Mouse (Mus musculus) hindbrain, embryonic 14.5 days (tissue): ENCODE measurements around the gene Lrrc8c. TPM values are rescaled to one million over a fixed set of nuclear protein-coding genes. Genes with fewer than 3 reads are reported as not detected.

Experiments used
- ATAC-seq: fragments of 200-750 bp; cut with Nextera tagmentation; 2 replicates; pipeline ENCODE4 v1.8.0; 2017; ENCODE audit warnings: moderate number of reproducible peaks, mild to moderate bottlenecking, moderate TSS enrichment, moderate library complexity; ENCODE audit not compliant: low FRiP score
- DNase-seq: peaks from one replicate; pipeline ENCODE4 v3.0.0-alpha.2; 2015; ENCODE audit warnings: low spot score
- H3K27ac ChIP-seq: fragments of 300-500 bp; sonication (generic); 2 replicates; pipeline ENCODE4 v1.5.1; 2014; ENCODE audit warnings: mild to moderate bottlenecking, moderate library complexity
- H3K27me3 ChIP-seq: fragments of 300-500 bp; sonication (generic); 2 replicates; pipeline ENCODE4 v1.6.1; 2014; ENCODE audit warnings: mild to moderate bottlenecking, low read length, mixed read lengths; ENCODE audit not compliant: control insufficient read depth, insufficient read depth
- H3K36me3 ChIP-seq: fragments of 300-500 bp; sonication (generic); replicated peaks from 2 replicates; pipeline ENCODE4 v1.6.1; 2014; ENCODE audit not compliant: control insufficient read depth, insufficient read depth
- H3K4me1 ChIP-seq: fragments of 300-500 bp; sonication (generic); replicated peaks from 2 replicates; pipeline ENCODE4 v1.6.1; 2014; ENCODE audit warnings: antibody characterized with exemption, low read length, mixed read lengths; ENCODE audit not compliant: control insufficient read depth, insufficient read depth
- H3K4me2 ChIP-seq: fragments of 300-500 bp; sonication (generic); replicated peaks from 2 replicates; pipeline ENCODE4 v1.6.1; 2014; ENCODE audit warnings: mild to moderate bottlenecking, moderate library complexity
- H3K4me3 ChIP-seq: fragments of 300-500 bp; sonication (generic); replicated peaks from 2 replicates; pipeline ENCODE4 v1.5.1; 2014; ENCODE audit warnings: mild to moderate bottlenecking, low read length
- H3K9ac ChIP-seq: fragments of 300-500 bp; sonication (generic); 2 replicates; pipeline ENCODE4 v1.6.1; 2014
- H3K9me3 ChIP-seq: fragments of 300-500 bp; sonication (generic); 2 replicates; pipeline ENCODE4 v1.6.1; 2016; ENCODE audit warnings: low read length; ENCODE audit not compliant: control insufficient read depth
- WGBS: fragments of 180-500 bp; shearing (Covaris S2); extraction: QIAGEN DNeasy Blood & Tissue Kit; methylation state at CpG from one replicate; pipeline ENCODE4 v1.1.7; 2014; 5-methylcytosine and 5-hydroxymethylcytosine counted together
- polyA plus RNA-seq: library from polyadenylated mRNA; unstranded; fragments of >200 nt; fragmentation: Nextera tagmentation; extraction: Ambion mirVana; gene quantifications from 2 replicates; pipeline ENCODE4 v1.2.1, GENCODE M21; 2014

The Lrrc8c gene
- polyA plus RNA-seq, 1 experiment from 2014 or later, result 18.2 TPM

- Histone ChIP-seq H3K27me3 (no peaks in the 10 kb centered on the region), H3K4me2 (no peak overlapping the region), H3K4me3 (no peak overlapping the region), H3K4me1 (no peaks in the 10 kb centered on the region), H3K27ac (no peak overlapping the region), H3K9ac (no peak overlapping the region), H3K9me3 (no peaks in the 10 kb centered on the region), H3K36me3 (0 out of 2 replicates have a peak, but pooled peaks cover 10% of the 10 kb centered on the region)
- WGBS, result 78% methylated on average over 6 of the region's 6 CpGs
- ATAC-seq (no peak), DNase-seq (no peak)
Measured at GRCm38 (mm10) chr5:105575839-105576238, 56.7 kb downstream of the Lrrc8c start.

- no peak overlapping the region for H3K4me3 ChIP-seq
- H3K36me3 ChIP-seq, result 0 out of 2 replicates have a peak, but pooled peaks cover 13% of the 10 kb centered on the region
- H3K27me3 ChIP-seq, result no peaks in the 10 kb centered on the region
- H3K4me1 ChIP-seq, result no peaks in the 10 kb centered on the region
- no peak for ATAC-seq
- no peak overlapping the region for H3K4me2 ChIP-seq
- no peak overlapping the region for H3K27ac ChIP-seq
- DNase-seq, result no peak
- WGBS, result 85% methylated on average over 10 of the region's 10 CpGs
- H3K9ac ChIP-seq, result no peak overlapping the region
- no peaks in the 10 kb centered on the region for H3K9me3 ChIP-seq
Measured at GRCm38 (mm10) chr5:105580909-105581308, 61.7 kb downstream of the Lrrc8c start.

GRCm38 (mm10) chr5:105585929-105586328 lies 66.7 kb downstream of the Lrrc8c start:
- Histone ChIP-seq H3K27me3 (no peaks in the 10 kb centered on the region), H3K4me1 (no peaks in the 10 kb centered on the region), H3K4me2 (no peak overlapping the region), H3K36me3 (0 out of 2 replicates have a peak, but pooled peaks cover 2% of the 10 kb centered on the region), H3K27ac (peak overlapping the region; percentile 43), H3K9me3 (no peaks in the 10 kb centered on the region), H3K9ac (no peak overlapping the region), H3K4me3 (no peak overlapping the region)
- ATAC-seq (peak; percentile 17; the same call in 1 of the 2 replicates), DNase-seq (no peak)
- 37% methylated on average over 4 of the region's 4 CpGs for WGBS

GRCm38 (mm10) chr5:105586655-105587054 lies 67.5 kb downstream of the Lrrc8c start:
- no peaks in the 10 kb centered on the region for H3K9me3 ChIP-seq
- no peak overlapping the region for H3K4me3 ChIP-seq
- WGBS, result 71% methylated on average over 5 of the region's 5 CpGs
- no peaks in the 10 kb centered on the region for H3K4me1 ChIP-seq
- H3K4me2 ChIP-seq, result no peak overlapping the region
- ATAC-seq, result no peak
- peak overlapping the region; percentile 26; the same call in 1 of the 2 replicates for H3K27ac ChIP-seq
- no peaks in the 10 kb centered on the region for H3K36me3 ChIP-seq
- DNase-seq, result no peak
- no peak overlapping the region for H3K9ac ChIP-seq
- H3K27me3 ChIP-seq, result no peaks in the 10 kb centered on the region

- Histone ChIP-seq H3K27ac (0 out of 2 replicates have a peak overlapping the region, but pooled peaks have one; percentile 26), H3K9me3 (no peaks in the 10 kb centered on the region), H3K9ac (no peak overlapping the region), H3K27me3 (no peaks in the 10 kb centered on the region), H3K36me3 (no peaks in the 10 kb centered on the region), H3K4me2 (no peak overlapping the region), H3K4me1 (no peaks in the 10 kb centered on the region), H3K4me3 (no peak overlapping the region)
- DNase-seq (no peak), ATAC-seq (no peak)
- whole genome bisulfite sequencing, result 70% methylated on average over 6 of the region's 6 CpGs
Measured at GRCm38 (mm10) chr5:105587471-105587870, 68.3 kb downstream of the Lrrc8c start.

GRCm38 (mm10) chr5:105588683-105589082 lies 69.5 kb downstream of the Lrrc8c start:
- Histone ChIP-seq H3K4me1 (no peaks in the 10 kb centered on the region), H3K36me3 (no peaks in the 10 kb centered on the region), H3K27me3 (no peaks in the 10 kb centered on the region), H3K27ac (no peak overlapping the region), H3K4me2 (no peak overlapping the region), H3K9me3 (no peaks in the 10 kb centered on the region), H3K4me3 (no peak overlapping the region), H3K9ac (no peak overlapping the region)
- DNase-seq, result no peak
- no peak for ATAC-seq
- WGBS, result 88% methylated on average over 4 of the region's 4 CpGs

GRCm38 (mm10) chr5:105589119-105589518 lies 69.9 kb downstream of the Lrrc8c start:
- Histone ChIP-seq H3K36me3 (no peaks in the 10 kb centered on the region), H3K4me2 (no peak overlapping the region), H3K27me3 (no peaks in the 10 kb centered on the region), H3K9me3 (no peaks in the 10 kb centered on the region), H3K4me3 (no peak overlapping the region), H3K27ac (no peak overlapping the region), H3K9ac (no peak overlapping the region), H3K4me1 (no peaks in the 10 kb centered on the region)
- WGBS, result 95% methylated on average over 3 of the region's 3 CpGs
- ATAC-seq (no peak), DNase-seq (no peak)

- ATAC-seq, result no peak
- no peak overlapping the region for H3K27ac ChIP-seq
- WGBS, result 87% methylated on average over 4 of the region's 4 CpGs
Measured at GRCm38 (mm10) chr5:105592396-105592795, 73.2 kb downstream of the Lrrc8c start.

GRCm38 (mm10) chr5:105593630-105594029 lies 74.4 kb downstream of the Lrrc8c start:
- no peaks in the 10 kb centered on the region for H3K9me3 ChIP-seq
- DNase-seq (no peak), ATAC-seq (no peak)
- no peak overlapping the region for H3K4me2 ChIP-seq
- H3K9ac ChIP-seq, result no peak overlapping the region
- H3K4me3 ChIP-seq, result no peak overlapping the region
- no peaks in the 10 kb centered on the region for H3K4me1 ChIP-seq
- 95% methylated on average over 9 of the region's 9 CpGs for WGBS
- H3K36me3 ChIP-seq, result no peaks in the 10 kb centered on the region
- no peaks in the 10 kb centered on the region for H3K27me3 ChIP-seq
- no peak overlapping the region for H3K27ac ChIP-seq

More at GRCm38 (mm10) chr5:105592396-105592795, 73.2 kb downstream of the Lrrc8c start:
- no peak for DNase-seq
- H3K9ac ChIP-seq, result no peak overlapping the region
- no peak overlapping the region for H3K4me3 ChIP-seq
- H3K4me1 ChIP-seq, result no peaks in the 10 kb centered on the region
- H3K36me3 ChIP-seq, result no peaks in the 10 kb centered on the region
- no peaks in the 10 kb centered on the region for H3K9me3 ChIP-seq
- no peaks in the 10 kb centered on the region for H3K27me3 ChIP-seq
- no peak overlapping the region for H3K4me2 ChIP-seq

- DNase-seq, result no peak
- Histone ChIP-seq H3K4me1 (no peaks in the 10 kb centered on the region), H3K36me3 (no peaks in the 10 kb centered on the region), H3K9me3 (no peaks in the 10 kb centered on the region), H3K9ac (no peak overlapping the region), H3K27me3 (no peaks in the 10 kb centered on the region), H3K4me3 (no peak overlapping the region), H3K27ac (no peak overlapping the region), H3K4me2 (no peak overlapping the region)
- WGBS, result 81% methylated on average over 9 of the region's 9 CpGs
- ATAC-seq, result no peak
Measured at GRCm38 (mm10) chr5:105598866-105599265, 79.7 kb downstream of the Lrrc8c start.
